Mouse (Mus musculus) bone marrow, adult 2 months (tissue): ENCODE data around the gene Sim2.

Experiments used
- CTCF ChIP-seq: fragments of 200-500 bp; IDR thresholded peaks from 2 replicates; pipeline ENCODE4 v1.5.1; 2011; ENCODE audit warnings: low read length, control low read depth; ENCODE audit not compliant: control insufficient read depth, insufficient read depth
- POLR2A ChIP-seq: fragments of 200-500 bp; IDR thresholded peaks from 2 replicates; pipeline ENCODE4 v1.6.1; 2011; ENCODE audit warnings: low read depth, mild to moderate bottlenecking, control low read depth, low read length, borderline replicate concordance; ENCODE audit not compliant: control insufficient read depth

DNA sequence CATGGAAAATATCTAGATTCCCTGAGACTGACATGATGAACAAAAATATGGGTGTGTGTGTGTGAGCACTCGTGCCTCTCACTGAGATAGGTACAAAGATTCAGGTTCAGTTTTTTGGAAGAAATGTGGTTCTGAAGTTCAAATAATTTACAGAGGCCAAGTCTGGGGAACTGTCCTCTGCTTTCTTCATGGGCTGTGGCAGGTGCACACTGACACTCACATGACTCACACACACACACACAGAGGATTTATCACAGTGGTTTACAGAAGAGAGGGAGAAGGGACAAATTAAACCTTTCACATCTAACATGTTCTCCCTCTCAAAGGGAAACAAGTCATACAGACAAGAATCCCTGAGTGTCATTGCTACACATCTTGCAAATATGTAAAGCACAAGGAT lies 88.6 kb downstream of the Sim2 start:
- TF ChIP-seq CTCF (no peak), POLR2A (no peak)
